Mouse (Mus musculus) frontal cortex, postnatal 14 days (tissue): ENCODE data around the gene Psg29.

ENCODE experiments used
- DNase-seq, 2 experiments: peaks; one replicate each; pipeline ENCODE4 v3.0.0; 2022; ENCODE audit warnings: low spot score in 2 of 2

Gene Psg29

GRCm38 (mm10) chr7:17203177-17203576, at the start of gene Psg29:
Psg29 (plus strand) TSS chr7:17203477.
- no peak for DNase-seq

GRCm38 (mm10) chr7:17155634-17156033, 47.6 kb upstream of the Psg29 start:
- DNase-seq, result no peak

GRCm38 (mm10) chr7:17156885-17157677, 46.2 kb upstream of the Psg29 start:
- DNase-seq, result no peak

GRCm38 (mm10) chr7:17159011-17159410, 44.3 kb upstream of the Psg29 start:
- no peak for DNase-seq

GRCm38 (mm10) chr7:17171827-17172226, 31.4 kb upstream of the Psg29 start:
- DNase-seq, result no peak

GRCm38 (mm10) chr7:17205530-17206184, 2.4 kb downstream of the Psg29 start:
- DNase-seq, result no peak
